Mouse (Mus musculus): ENCODE measurements at regions not wholly inside any gene's neighbourhood (a gene's known extent, or its start where the extent isn't known, plus 50 kb on each side); places are given as distances from the start of the nearest gene placed in this dataset.

GRCm38 (mm10) chr2:137694020-137694419 lies 562.3 kb upstream of the Btbd3 start:
- Histone ChIP-seq H3K4me1 (ENCODE audit: control insufficient read depth in 2 of 2, insufficient read depth in 2 of 2, low read length in 2 of 2, poor library complexity in 1 of 2) (no peaks in the 10 kb centered on the region), H3K27ac (ENCODE audit: insufficient read depth, low read depth, low read length, poor library complexity, severe bottlenecking) (no peak overlapping the region), H3K9me3 (ENCODE audit: control insufficient read depth, insufficient read depth, low read depth, low read length) (no peaks in the 10 kb centered on the region), H3K4me3 (ENCODE audit: insufficient read depth in 1 of 2, low read depth in 1 of 2, low read length in 2 of 2, poor library complexity in 1 of 2, severe bottlenecking in 1 of 2) (no peak overlapping the region), H3K9ac (ENCODE audit: insufficient read depth, low read depth, low read length, poor library complexity, severe bottlenecking) (no peak overlapping the region), H3K36me3 (ENCODE audit: control insufficient read depth, insufficient read depth, low read length, poor library complexity, severe bottlenecking) (no peaks in the 10 kb centered on the region)
- no peak for TF ChIP-seq CHD2 (IDR thresholded peaks at IDR 0.05; ENCODE audit: low read depth, low read length)
- in situ Hi-C loops (cut with MboI; ENCODE audit: low sequenced_read_pairs in 2 of 2, unreplicated experiment in 2 of 2), result no loop called here
- DNase-seq (ENCODE audit: low read depth, low spot score), result no peak

- Histone ChIP-seq H3K27ac (ENCODE audit: insufficient read depth, low read depth, low read length, poor library complexity, severe bottlenecking) (no peak overlapping the region), H3K4me3 (ENCODE audit: insufficient read depth in 1 of 2, low read depth in 1 of 2, low read length in 2 of 2, poor library complexity in 1 of 2, severe bottlenecking in 1 of 2) (no peak overlapping the region), H3K36me3 (ENCODE audit: control insufficient read depth, insufficient read depth, low read length, poor library complexity, severe bottlenecking) (no peaks in the 10 kb centered on the region), H3K4me1 (ENCODE audit: control insufficient read depth in 2 of 2, insufficient read depth in 2 of 2, low read length in 2 of 2, poor library complexity in 1 of 2) (no peaks in the 10 kb centered on the region), H3K9ac (ENCODE audit: insufficient read depth, low read depth, low read length, poor library complexity, severe bottlenecking) (no peak overlapping the region), H3K9me3 (ENCODE audit: control insufficient read depth, insufficient read depth, low read depth, low read length) (no peaks in the 10 kb centered on the region)
- no peak for DNase-seq (ENCODE audit: low read depth, low spot score)
- in situ Hi-C loops (cut with MboI; ENCODE audit: low sequenced_read_pairs in 2 of 2, unreplicated experiment in 2 of 2), result no loop called here
- TF ChIP-seq ZC3H11A (IDR thresholded peaks at IDR 0.05; ENCODE audit: borderline replicate concordance, low read depth, low read length) (no peak), MAFK (IDR thresholded peaks at IDR 0.05; ENCODE audit: insufficient read depth, low read depth, low read length) (no peak), ZNF384 (IDR thresholded peaks at IDR 0.05; ENCODE audit: low read depth, low read length) (no peak), CHD2 (IDR thresholded peaks at IDR 0.05; ENCODE audit: low read depth, low read length) (no peak), HCFC1 (IDR thresholded peaks at IDR 0.05; ENCODE audit: borderline replicate concordance, insufficient read depth, low read length) (no peak)
These were observed 569.2 kb upstream of the Btbd3 start for GRCm38 (mm10) chr2:137687208-137687607.

DNA sequence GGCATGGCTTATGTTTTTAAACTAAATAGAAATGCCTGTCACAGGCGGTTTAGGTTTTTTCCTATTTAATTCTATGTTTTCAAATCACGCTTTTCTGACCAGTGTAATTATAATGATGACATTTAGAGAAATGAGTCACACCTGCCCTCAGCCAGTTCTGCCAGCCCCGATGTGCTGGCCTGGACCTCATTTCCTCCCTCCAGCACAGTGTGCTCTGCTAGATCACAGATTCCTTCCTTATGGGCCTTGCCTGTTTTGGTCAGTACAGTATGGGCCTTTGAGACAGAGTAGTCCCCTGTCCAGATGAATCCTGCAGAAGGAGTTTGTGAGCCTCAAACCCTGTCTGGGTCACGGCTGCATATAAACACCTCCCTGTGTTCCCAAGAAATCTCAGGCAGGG lies 569.6 kb upstream of the Btbd3 start:
- no peak for DNase-seq (ENCODE audit: low read depth, low spot score)
- Histone ChIP-seq H3K9ac (ENCODE audit: insufficient read depth, low read depth, low read length, poor library complexity, severe bottlenecking) (no peak overlapping the region), H3K4me1 (ENCODE audit: control insufficient read depth in 2 of 2, insufficient read depth in 2 of 2, low read length in 2 of 2, poor library complexity in 1 of 2) (no peaks in the 10 kb centered on the region), H3K4me3 (ENCODE audit: insufficient read depth in 1 of 2, low read depth in 1 of 2, low read length in 2 of 2, poor library complexity in 1 of 2, severe bottlenecking in 1 of 2) (no peak overlapping the region), H3K9me3 (ENCODE audit: control insufficient read depth, insufficient read depth, low read depth, low read length) (no peaks in the 10 kb centered on the region), H3K27ac (ENCODE audit: insufficient read depth, low read depth, low read length, poor library complexity, severe bottlenecking) (no peak overlapping the region), H3K36me3 (ENCODE audit: control insufficient read depth, insufficient read depth, low read length, poor library complexity, severe bottlenecking) (no peaks in the 10 kb centered on the region)
- in situ Hi-C loops (cut with MboI; ENCODE audit: low sequenced_read_pairs in 2 of 2, unreplicated experiment in 2 of 2), result no loop called here
- TF ChIP-seq ZC3H11A (IDR thresholded peaks at IDR 0.05; ENCODE audit: borderline replicate concordance, low read depth, low read length) (no peak), ZNF384 (IDR thresholded peaks at IDR 0.05; ENCODE audit: low read depth, low read length) (no peak), HCFC1 (IDR thresholded peaks at IDR 0.05; ENCODE audit: borderline replicate concordance, insufficient read depth, low read length) (no peak), MAFK (IDR thresholded peaks at IDR 0.05; ENCODE audit: insufficient read depth, low read depth, low read length) (no peak), CHD2 (IDR thresholded peaks at IDR 0.05; ENCODE audit: low read depth, low read length) (no peak)

GRCm38 (mm10) chr2:137681762-137682161 lies 565.3 kb upstream of the Jag1 start:
- in situ Hi-C loops (cut with MboI; ENCODE audit: low sequenced_read_pairs in 2 of 2, unreplicated experiment in 2 of 2), result no loop called here
- Histone ChIP-seq H3K9ac (ENCODE audit: insufficient read depth, low read depth, low read length, poor library complexity, severe bottlenecking) (no peak overlapping the region), H3K4me1 (ENCODE audit: control insufficient read depth in 2 of 2, insufficient read depth in 2 of 2, low read length in 2 of 2, poor library complexity in 1 of 2) (no peaks in the 10 kb centered on the region), H3K27ac (ENCODE audit: insufficient read depth, low read depth, low read length, poor library complexity, severe bottlenecking) (no peak overlapping the region), H3K4me3 (ENCODE audit: insufficient read depth in 1 of 2, low read depth in 1 of 2, low read length in 2 of 2, poor library complexity in 1 of 2, severe bottlenecking in 1 of 2) (no peak overlapping the region), H3K9me3 (ENCODE audit: control insufficient read depth, insufficient read depth, low read depth, low read length) (no peaks in the 10 kb centered on the region), H3K36me3 (ENCODE audit: control insufficient read depth, insufficient read depth, low read length, poor library complexity, severe bottlenecking) (no peaks in the 10 kb centered on the region)
- no peak for DNase-seq (ENCODE audit: low read depth, low spot score)
- TF ChIP-seq HCFC1 (IDR thresholded peaks at IDR 0.05; ENCODE audit: borderline replicate concordance, insufficient read depth, low read length), result no peak
- no peak for TF ChIP-seq ZNF384 (IDR thresholded peaks at IDR 0.05; ENCODE audit: low read depth, low read length)
- TF ChIP-seq CHD2 (IDR thresholded peaks at IDR 0.05; ENCODE audit: low read depth, low read length), result no peak
- no peak for TF ChIP-seq ZC3H11A (IDR thresholded peaks at IDR 0.05; ENCODE audit: borderline replicate concordance, low read depth, low read length)
- no peak for TF ChIP-seq MAFK (IDR thresholded peaks at IDR 0.05; ENCODE audit: insufficient read depth, low read depth, low read length)

GRCm38 (mm10) chr2:137663171-137663570 lies 546.7 kb upstream of the Jag1 start:
- no peak for DNase-seq (ENCODE audit: low read depth, low spot score)
- TF ChIP-seq MAFK (IDR thresholded peaks at IDR 0.05; ENCODE audit: insufficient read depth, low read depth, low read length), result no peak
- no peak for TF ChIP-seq ZC3H11A (IDR thresholded peaks at IDR 0.05; ENCODE audit: borderline replicate concordance, low read depth, low read length)
- TF ChIP-seq ZNF384 (IDR thresholded peaks at IDR 0.05; ENCODE audit: low read depth, low read length), result no peak
- TF ChIP-seq CHD2 (IDR thresholded peaks at IDR 0.05; ENCODE audit: low read depth, low read length), result no peak
- TF ChIP-seq HCFC1 (IDR thresholded peaks at IDR 0.05; ENCODE audit: borderline replicate concordance, insufficient read depth, low read length), result no peak
- Histone ChIP-seq H3K36me3 (ENCODE audit: control insufficient read depth, insufficient read depth, low read length, poor library complexity, severe bottlenecking) (no peaks in the 10 kb centered on the region), H3K9me3 (ENCODE audit: control insufficient read depth, insufficient read depth, low read depth, low read length) (no peaks in the 10 kb centered on the region), H3K9ac (ENCODE audit: insufficient read depth, low read depth, low read length, poor library complexity, severe bottlenecking) (no peak overlapping the region), H3K27ac (ENCODE audit: insufficient read depth, low read depth, low read length, poor library complexity, severe bottlenecking) (no peak overlapping the region), H3K4me1 (ENCODE audit: control insufficient read depth in 2 of 2, insufficient read depth in 2 of 2, low read length in 2 of 2, poor library complexity in 1 of 2) (no peaks in the 10 kb centered on the region), H3K4me3 (ENCODE audit: insufficient read depth in 1 of 2, low read depth in 1 of 2, low read length in 2 of 2, poor library complexity in 1 of 2, severe bottlenecking in 1 of 2) (no peak overlapping the region)
- in situ Hi-C loops (cut with MboI; ENCODE audit: low sequenced_read_pairs in 2 of 2, unreplicated experiment in 2 of 2), result no loop called here

All from ES-E14 (cell line).